Mouse (Mus musculus): ENCODE data around the gene Nog.

DNA sequence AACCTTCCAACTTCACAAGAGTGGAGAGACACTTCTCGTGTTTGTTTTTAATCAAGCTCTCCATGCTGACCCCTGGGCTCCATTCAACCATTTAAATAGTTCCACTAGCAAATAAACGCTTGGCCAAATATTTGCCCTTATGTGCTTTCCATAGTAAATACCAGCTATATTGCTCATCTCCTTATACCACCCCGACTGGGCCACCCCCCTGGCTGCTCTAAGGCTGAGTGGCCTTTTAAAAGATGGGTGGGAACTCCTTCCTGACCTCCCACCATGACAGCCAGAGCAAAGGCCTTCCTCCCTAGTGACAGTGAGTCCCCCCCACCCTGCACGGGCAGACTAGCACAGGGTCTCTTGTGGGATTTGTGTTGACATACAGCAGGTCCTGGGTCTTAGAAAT, 37.1 kb downstream of the Nog start:
- no peak for TF ChIP-seq POLR2A (IDR thresholded peaks at IDR 0.05; ENCODE audit: control insufficient read depth in 1 of 2, insufficient read depth in 1 of 2, low read depth in 1 of 2, low read length in 2 of 2, poor library complexity in 1 of 2)
- TF ChIP-seq EP300 (IDR thresholded peaks at IDR 0.05; ENCODE audit: low read depth in 1 of 2, low read length in 2 of 2), result no peak
- no peak for TF ChIP-seq NRF1 (IDR thresholded peaks at IDR 0.05; ENCODE audit: insufficient read depth, low read depth, low read length, poor library complexity, severe bottlenecking)

All from MEL (cell line).